Mouse (Mus musculus) G1E (cell line): ENCODE results near the gene Eaf1.

Source experiments
- CTCF ChIP-seq: IDR thresholded peaks from 2 replicates; pipeline ENCODE4 v1.5.1; 2012; ENCODE audit warnings: low read depth, low read length, inconsistent platforms, mixed read lengths
- GATA1 ChIP-seq: IDR thresholded peaks from 2 replicates; pipeline ENCODE4 v1.6.1; 2012; ENCODE audit warnings: borderline replicate concordance, low read length, inconsistent platforms, mixed read lengths
- POLR2AphosphoS5 ChIP-seq: IDR thresholded peaks from 2 replicates; pipeline ENCODE4 v1.6.1; 2012; ENCODE audit warnings: low read depth, low read length, inconsistent platforms; ENCODE audit not compliant: insufficient replicate concordance
- TAL1 ChIP-seq: conservative IDR thresholded peaks from 2 replicates; pipeline ENCODE4 v1.6.1; 2012; ENCODE audit warnings: low read depth, low read length, inconsistent platforms, mixed read lengths

- peak; percentile 31; the same call in 1 of the 2 replicates for TF ChIP-seq CTCF
- TF ChIP-seq GATA1, result no peak
- no peak for TF ChIP-seq TAL1
- TF ChIP-seq POLR2AphosphoS5, result no peak
Measured at GRCm38 (mm10) chr14:31454849-31455566, 39.2 kb upstream of the Eaf1 start.
